Mouse (Mus musculus) B cell, adult 2 months (primary cell): Measurements from ENCODE around the gene Degs1.

ENCODE experiments used
- DNase-seq, 2 experiments: peaks; one replicate each; pipeline ENCODE4 v3.0.0; 2022

The Degs1 gene

DNA sequence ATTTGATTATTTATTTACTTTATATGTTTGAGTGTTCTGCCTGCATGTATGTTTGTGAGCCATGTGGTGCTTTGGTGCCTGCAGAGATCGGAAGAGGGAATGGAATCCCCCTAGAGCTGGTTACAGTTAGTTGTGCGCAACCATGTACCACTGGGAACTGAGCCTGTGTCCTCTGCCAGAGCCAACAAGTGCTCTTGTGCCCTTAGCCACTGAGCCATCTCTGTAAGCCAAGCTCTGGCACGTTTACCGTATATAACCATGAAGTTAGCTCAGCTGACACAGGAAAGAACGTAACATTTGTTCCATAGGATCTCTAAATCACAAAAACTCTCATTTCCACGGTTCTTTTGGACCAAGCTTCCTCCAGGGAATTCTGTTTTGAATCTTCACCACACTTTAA lies 2.6 kb downstream of the Degs1 start:
- DNase-seq: no peak

DNA sequence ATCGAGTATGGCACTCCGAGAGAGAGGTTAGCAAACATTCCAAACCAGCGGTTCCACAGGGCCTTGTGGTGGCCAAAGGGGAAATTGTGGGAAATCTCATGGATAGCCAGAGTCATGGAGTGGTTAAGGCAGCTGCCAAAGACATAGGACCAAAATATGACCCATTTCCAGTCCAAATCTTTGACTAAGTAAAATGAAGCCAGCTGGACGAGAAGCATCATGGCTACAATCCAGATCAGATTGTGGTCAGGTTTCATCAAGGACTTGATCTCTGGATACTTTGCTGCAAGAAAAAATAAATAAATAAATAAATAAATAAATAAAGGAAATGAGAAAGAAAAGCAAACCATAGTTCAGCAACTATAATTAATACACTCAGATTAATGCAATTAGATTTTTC lies 3.2 kb downstream of the Degs1 start:
- no peak for DNase-seq

DNA sequence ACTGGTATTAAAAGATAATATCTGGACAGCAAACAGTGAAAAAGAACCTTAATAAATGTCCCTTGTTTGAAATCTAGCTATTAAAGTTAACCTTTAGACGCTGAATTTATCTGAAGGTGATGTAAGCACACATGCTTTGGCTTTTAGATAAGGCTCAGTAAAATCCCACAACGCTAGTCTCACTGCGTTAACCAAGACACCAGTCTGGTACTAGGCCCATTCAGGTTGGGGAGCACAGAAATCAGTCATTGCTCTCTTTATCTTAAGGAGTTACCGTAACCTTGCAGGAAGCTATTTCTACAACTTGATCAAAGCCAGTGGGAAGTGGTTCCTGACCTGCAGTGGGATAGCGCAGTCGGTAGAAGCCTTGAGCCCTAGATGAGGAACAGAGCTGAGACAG lies 7.5 kb downstream of the Degs1 start:
- DNase-seq: no peak

DNA sequence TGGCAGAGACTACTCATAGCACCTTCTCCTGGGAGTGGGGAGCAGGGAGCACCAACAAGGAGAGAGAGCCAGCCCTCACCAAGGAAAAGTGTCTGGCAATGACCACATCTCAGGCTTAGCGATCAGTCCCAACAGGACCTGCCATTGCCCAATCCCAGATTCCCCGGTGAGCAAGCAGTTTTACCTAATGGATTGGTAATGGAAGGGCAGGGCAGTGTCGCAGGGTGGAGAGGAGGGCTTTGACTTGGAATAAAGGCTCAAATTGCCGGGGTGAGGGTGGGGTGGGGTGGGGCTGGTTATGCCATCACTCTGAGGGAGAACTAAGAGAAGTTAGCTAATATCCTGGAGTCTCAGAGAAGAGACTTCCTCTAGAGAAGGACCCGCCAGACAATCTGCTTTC lies 11.0 kb downstream of the Degs1 start:
- no peak for DNase-seq

DNA sequence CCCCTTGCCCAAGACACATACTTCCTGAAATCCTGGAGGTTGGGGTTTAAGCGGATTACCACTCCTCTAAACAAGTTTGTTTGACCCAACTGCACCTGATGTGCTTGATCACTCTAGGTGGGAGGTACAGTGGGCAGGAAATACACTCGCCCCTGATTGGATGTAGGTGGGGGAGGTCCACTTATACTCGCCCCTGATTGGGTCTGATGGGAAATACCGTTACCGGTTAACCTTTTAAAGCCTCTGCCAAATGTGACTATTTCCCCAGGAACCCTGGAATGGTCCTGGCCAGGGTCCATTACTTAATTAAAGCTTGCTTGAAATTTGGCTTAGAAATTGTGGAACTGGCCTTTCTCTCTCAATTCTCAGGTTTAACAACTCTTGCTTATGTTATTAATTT lies 11.5 kb downstream of the Degs1 start:
- no peak for DNase-seq

DNA sequence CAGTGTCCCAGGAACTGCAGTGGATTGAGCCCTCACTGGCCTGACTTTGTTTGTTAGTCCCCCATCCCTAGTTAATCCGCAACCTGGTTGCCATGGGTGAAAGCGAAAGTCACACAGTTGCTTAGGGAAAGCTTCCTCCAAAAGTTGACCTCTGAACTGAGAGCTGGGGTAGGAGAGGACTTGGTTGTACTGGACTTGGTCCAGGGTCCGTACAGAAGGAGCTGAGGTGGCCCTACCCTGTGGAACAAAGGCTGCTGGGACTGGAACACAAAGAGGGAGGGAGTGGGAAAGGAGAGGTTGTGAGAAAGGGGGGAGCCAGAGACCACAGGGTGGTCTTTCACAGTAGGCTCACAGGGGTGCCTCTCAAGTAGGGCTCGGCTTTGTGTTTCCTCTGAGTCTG lies 14.3 kb downstream of the Degs1 start:
- no peak for DNase-seq

DNA sequence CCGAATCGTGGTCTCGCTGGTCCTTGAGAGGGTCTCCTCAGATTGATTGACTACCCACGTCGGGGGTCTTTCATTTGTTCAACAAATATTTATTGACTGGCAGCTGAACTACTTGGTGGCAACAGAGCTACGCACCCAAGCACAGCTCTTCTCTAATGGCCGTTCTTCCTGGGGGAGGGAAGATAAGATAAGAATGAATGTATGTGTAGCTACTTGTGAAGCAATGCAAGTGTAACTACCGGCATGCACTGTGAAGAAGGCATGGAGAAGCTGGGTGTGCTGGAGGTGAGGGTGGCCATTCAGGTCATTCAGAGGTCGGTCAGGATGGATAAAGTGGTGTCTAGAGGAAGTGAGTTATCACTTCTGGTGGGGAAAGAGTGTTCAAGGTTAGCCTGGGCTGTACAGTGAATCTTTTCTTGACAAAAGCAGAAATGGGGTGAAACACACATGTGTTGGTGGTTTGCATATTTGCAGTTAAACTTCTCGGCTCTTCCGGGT lies 16.5 kb downstream of the Degs1 start:
- peak in 1 of 2 experiments; percentile 17 for DNase-seq

DNA sequence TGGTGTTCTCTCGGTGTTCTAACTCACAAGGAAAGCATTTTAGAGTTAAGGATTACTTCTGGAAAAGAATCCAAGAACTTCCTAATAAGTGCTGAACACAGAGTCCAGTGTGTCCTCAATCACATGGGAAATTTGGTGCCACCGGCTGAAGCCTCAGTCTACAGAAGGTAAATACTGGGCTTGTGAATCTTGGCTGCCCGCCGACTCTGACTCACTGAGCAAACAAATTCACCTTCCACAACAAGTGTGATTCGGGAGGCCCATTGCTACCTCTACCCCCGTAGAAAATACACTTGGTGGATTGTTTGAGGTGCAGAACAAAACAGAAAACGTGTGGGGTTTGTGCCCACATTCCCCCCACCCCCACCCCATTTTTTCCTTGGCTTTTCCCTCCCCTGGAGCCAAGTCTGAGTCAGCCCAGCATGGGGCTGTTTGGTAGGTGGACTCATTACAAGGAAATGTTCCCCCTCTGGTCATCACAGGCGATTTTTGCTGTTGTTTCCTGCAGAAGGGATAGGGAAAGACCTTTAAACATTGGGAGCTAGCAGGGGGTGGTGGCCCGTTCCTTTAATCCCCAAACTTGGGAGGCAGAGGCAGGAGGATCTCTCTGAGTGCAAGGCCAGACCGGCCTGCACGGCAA lies 26.4 kb downstream of the Degs1 start:
- no peak for DNase-seq

DNA sequence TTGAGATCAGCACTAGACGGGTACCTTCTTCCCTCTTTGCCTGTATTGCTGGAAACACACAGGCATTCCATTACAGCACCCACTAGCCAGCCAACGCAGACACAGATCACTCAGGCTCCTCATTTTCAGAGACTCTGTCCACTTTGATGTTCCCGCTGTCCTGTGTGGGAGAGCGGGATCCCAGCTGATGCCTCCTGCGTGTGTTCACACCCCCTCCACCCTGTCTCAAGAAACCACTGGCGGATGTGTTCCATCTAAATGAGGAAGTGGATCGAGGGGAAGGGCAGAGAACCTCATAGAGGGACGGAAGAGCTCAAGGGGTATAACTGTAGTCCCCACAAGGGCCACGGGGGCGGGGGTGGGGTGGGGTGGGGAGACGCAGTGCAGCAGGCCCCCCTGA lies 27.6 kb downstream of the Degs1 start:
- peak; percentile 70 to 73 for DNase-seq

DNA sequence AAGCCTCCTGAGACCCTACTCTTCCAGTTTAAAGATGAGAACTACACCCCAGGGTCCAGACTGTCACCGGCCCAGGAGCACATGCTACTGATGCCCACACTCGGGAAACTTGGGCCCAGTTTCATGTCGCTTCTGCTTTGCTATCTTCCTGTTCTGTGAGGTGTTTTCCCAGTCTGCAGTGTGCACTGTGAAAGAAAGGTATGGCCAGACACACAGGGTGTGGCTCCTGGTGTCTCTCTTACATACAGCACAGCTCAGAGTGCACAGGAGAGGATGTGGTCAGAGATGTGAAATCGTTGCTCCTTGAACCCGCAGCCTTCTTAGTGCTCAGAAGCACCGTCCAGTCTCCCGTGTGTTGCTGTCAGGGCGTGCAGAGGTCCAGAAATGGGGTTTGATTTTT lies 28.0 kb downstream of the Degs1 start:
- DNase-seq: peak; percentile 60 to 61

DNA sequence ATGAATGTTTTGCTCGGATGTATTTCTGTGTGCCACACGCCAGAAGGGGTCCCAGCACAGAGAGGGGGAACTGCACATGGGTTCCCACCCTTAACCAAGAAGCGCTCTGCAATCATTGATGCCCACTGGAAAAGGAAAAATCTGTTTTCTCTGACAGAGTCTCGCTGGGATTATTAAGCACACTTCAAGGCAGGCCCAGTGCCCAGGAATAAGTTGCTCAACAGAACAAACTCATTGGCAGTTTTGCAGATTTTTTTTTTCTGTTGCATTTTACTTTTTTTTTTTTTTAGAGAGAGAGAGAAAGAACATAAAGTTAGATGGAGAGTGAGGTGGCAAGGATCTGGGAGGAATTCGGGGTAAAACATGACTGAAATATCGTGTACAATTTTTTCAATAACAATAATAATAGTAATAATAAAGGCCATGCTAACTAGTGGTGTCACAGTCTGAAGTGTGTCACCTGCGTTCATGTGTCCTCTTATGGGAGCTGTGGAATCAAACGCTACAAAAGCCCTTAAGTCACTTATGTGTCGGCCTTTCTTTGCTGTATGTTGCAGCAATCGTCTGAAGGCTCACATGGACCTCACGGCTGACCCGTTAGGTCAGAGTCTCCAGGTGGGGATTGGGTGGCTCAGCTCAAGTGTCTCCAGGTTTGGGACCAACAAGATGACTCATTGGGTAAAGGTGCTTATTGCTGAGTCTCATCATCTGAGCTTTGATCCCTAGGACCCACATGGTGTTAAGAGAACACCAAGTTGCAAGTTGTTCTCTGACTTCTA lies 28.7 kb downstream of the Degs1 start:
- no peak for DNase-seq

DNA sequence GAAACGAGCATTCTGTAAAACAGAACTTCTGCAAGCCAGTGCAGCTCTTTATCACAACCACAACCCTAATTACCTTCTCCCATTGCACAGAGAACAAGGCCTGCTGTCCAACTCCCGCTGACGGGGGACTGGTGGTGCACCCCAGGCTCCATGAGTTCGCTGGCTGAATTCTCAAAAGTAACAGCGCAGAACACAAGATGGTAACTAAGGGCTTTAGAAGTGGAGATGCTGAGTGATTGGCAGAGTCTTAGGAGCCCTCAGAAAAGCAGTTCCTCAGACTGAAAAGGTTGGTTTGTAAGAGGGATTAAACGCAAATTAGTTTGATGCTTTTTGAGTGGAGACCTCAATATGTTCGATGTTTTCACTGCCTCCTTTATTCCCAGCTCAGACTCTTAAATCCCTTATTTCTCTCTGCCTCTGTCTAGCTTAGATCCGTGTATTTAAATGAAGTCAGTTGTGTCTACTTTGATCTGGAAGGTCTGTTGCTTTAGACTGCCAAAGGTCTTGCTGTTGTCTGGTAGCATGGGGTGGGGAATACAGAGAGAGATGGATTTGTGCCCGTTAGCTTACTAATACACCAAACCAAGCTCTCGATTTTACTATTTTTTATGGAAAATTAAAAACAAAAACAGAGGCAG lies 30.0 kb downstream of the Degs1 start:
- no peak for DNase-seq

DNA sequence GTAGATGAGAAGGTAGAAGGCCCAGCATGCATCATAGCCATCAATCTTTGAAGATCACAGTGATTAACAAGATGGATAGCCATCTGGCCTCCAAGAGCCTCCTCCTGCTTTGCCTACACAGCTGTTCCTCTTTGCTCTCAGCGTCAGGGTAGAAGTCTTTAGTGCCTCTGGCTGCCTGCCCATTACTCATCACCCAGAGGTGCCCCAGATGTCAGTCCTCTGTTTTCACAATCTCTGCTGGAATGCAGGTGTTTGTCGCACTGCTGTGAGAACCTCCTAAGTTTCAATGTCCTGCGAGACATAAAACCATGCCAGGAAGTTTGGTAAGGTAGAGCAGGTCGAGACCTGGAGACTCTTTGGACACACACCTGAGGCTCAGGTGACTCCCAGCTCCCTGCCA lies 31.9 kb downstream of the Degs1 start:
- no peak for DNase-seq

DNA sequence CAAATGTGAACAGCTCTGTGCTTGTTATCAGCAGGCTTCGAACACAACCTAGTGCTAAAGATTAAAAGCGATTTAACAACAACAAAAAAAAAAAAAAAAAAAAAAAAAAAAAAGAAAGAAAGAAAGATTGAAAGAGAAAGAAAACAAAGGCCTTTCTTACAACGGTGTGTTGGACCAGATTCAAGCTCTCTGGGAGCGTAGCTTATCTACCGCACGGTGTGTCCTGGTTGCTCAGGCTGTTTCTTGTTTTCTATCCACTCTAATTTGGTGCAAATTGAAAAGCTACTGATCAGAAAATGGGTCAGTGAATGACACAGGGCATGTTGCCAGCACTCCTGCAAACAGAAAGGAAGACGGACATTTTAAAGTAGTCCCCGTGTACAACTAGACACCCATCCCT lies 33.3 kb downstream of the Degs1 start:
- DNase-seq: no peak

DNA sequence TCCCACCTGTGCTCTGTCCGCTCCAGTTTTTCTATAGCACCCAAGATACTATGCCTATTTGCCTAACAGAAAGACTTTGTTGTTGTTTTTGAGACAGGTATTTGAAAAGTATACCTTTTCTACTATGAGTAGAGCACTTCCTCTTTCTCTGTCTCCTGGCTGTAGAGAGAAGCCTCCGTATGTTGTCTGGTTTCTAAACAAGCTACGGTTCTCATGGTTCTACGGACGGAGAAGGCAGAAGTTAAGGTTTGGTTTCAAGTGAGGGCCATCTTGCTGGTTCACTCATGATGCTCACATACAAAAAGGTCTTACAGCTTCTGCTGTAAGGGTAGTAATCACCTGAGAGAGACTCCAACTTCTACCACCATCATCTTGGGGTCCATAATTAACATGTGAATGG lies 37.6 kb downstream of the Degs1 start:
- DNase-seq: no peak

DNA sequence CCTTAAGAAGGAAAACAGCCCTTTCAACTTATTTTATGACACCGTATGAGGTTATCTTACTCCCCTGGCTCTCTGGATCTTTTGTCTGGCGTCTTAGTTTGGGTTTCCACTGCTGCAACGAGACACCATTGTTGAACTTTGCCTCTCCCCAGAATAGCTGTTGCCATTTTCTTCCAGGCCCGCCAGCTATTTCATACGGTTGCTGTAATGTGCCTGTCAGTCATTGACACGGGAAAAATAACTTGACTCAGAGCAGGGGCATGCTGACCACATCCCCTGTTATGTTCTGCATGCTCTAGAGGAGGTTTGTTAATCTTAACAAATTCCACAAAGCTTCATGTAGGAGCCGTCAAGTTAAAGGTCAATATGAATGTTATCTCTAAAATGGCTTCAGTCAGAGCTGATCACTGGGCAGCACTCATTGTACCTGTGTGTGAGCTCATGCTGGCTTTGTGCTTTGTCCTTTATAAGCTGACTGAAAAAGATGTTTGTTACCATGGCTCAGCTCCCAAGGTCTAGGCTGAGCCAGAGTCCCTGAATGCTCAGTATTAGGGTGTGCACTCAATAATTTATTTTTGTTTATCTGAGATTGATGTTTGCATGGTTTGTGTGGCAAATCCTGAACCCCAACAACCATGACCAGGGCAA lies 44.4 kb downstream of the Degs1 start:
- DNase-seq: no peak

DNA sequence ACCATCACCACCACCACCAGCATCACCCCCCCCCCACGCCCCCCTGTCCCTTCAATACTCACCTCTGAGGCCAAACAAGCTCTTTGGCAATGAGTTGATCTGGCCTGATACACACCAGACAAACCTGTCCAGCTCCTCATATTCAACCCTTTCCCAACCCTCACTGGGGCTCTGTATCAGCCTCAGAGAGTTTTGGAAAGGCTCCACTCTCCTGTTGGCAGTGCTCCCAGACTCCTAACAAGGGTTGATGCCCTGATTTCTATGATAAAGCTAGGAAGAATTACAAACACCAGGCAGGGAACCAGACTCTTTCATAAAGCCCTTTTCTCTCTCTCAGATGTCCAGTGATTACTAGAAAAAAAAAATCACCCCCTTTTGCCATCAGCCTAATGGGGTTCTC lies 45.2 kb downstream of the Degs1 start:
- DNase-seq: no peak

DNA sequence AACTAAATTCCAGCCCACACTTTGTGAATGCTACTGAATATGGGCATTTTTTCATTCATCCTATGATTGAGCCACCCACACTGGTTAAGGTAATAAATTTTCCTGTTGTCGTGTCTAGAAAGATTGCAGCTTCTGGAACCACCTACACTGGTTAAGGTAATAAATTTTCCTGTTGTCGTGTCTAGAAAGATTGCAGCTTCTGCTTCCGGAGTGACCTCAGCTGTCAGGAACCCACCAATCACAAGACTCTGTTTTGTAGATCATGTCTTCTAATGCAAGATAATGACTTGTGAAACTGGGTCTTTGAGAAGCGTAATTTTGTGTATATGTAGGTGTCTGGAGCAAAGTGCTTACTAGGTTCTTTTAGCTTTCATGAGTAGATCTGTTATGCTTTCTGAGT lies 47.4 kb downstream of the Degs1 start:
- no peak for DNase-seq

DNA sequence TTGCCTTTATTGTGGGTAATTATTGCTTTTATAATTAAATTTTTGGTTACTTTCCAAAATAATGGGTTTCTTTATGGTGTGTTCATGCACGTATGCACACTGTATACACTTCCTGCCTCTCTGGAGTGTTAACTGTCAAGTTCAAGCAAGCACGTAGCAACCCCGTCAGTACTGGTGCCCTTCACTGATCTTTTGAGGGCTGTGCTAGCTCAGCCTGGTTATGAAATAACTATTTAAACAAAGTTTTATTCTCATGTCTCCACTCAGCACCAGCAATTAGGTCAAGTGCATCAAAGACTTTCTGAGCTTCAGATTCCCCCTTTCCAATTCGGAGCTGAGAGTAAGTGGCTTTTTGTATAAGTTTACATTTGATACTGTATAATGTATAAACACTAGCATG lies 53.2 kb downstream of the Degs1 start:
- no peak for DNase-seq

DNA sequence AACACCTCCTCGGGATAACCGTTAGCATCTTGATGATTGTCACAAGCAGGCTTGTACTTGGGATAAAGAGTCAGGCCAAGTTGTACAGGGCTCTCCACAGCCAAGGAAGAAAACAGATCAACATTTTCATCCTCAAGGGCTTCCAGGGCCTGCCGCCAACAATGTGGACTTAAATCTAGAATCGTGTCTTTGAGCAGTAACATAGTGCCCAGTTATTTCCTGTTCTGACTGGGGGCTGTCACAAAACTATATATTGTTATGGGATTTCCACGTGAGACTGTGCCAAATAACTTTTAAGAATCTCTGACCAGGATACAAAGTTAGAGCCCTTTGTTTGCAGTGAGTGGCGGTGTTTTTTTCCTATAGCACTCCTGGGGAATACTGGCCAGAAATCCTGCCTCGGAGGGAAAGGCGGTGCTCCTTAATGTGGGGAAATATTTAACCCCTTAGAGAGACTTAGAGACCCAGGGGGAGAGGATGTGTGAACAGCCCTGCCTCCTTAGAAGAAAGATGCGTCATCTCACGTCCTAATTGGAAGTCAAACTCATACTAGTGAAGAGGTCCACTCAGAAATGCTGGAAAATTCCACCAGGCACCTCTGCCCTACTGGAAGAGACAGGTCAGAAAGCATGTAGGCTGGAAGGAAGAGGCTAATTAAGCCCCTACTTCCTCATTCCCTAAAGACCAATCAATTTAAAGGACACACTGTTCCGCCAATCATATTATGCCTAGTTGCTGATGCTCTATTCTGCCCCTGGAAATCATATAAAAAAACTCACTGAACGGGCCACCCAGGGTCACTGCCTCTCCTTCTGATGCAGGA lies 55.3 kb downstream of the Degs1 start:
- no peak for DNase-seq

DNA sequence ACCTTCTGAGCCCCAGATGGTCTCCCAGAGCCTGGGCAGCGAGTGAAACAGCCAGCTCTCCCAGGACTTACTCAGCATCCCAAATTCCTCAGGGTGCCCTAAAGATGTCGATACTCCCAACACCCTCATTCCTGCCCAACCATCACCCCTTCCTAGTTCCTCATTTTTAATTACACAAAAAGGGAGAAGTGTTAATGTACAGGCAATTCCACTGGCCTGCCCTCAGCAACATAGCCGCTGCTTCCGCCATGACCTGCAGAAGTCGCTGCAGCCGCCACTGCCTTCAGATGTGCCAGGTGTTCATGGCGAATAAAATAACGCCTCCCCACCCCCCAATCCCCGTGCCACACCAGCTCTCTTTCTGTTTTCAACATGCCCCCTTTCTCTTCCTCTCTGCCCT lies 56.3 kb downstream of the Degs1 start:
- no peak for DNase-seq
